Mouse (Mus musculus) CD8-positive naive resting alpha-beta T cell, adult 57 days (primary cell): ENCODE data around the gene Fbxw9. TPM values are rescaled to one million over a fixed set of nuclear protein-coding genes. Genes with fewer than 3 reads are reported as not detected.

Experiments used
- total RNA-seq: library from RNA; stranded (reverse); gene quantifications from one replicate; pipeline ENCODE4 v1.2.4, GENCODE M21; 2023

Fbxw9 gene
- total RNA-seq = 7.7 TPM

GRCm38 (mm10) chr8:85059879-85060616 lies at the start of gene Fbxw9:
Gene Fbxw9, plus strand, starts transcription at chr8:85060055.

GRCm38 (mm10) chr8:85014431-85014830 lies 45.4 kb upstream of the Fbxw9 start, which contains the start of gene Best2:
Gene Best2, minus strand, starts transcription at chr8:85014531.

GRCm38 (mm10) chr8:85025098-85025932 lies 34.5 kb upstream of the Fbxw9 start, which contains the start of gene Asna1:
Gene Asna1, minus strand, starts transcription at chr8:85025281.

GRCm38 (mm10) chr8:85026670-85027515 lies 33.0 kb upstream of the Fbxw9 start, which contains the start of gene Trir:
Gene Trir, plus strand, starts transcription at chr8:85026823.

GRCm38 (mm10) chr8:85036718-85037365 lies 23.0 kb upstream of the Fbxw9 start, which contains the start of gene Tnpo2:
Gene Tnpo2, plus strand, starts transcription at chr8:85036915.

GRCm38 (mm10) chr8:85067982-85068381 lies 8.1 kb downstream of the Fbxw9 start, which contains the start of gene Gm5741:
Gene Gm5741, minus strand, starts transcription at chr8:85067982.

GRCm38 (mm10) chr8:85071514-85072281 lies 11.8 kb downstream of the Fbxw9 start, which contains the start of gene Dhps:
Gene Dhps, plus strand, starts transcription at chr8:85071757.

GRCm38 (mm10) chr8:85080532-85081215 lies 20.8 kb downstream of the Fbxw9 start, which contains the start of gene Wdr83os:
Gene Wdr83os, plus strand, starts transcription at chr8:85080740.

GRCm38 (mm10) chr8:85081216-85081555 lies 21.3 kb downstream of the Fbxw9 start, which contains the start of gene Wdr83:
Gene Wdr83, minus strand, starts transcription at chr8:85081306.

GRCm38 (mm10) chr8:85083108-85083813 lies 23.4 kb downstream of the Fbxw9 start, which contains the start of gene Man2b1:
Gene Man2b1, plus strand, starts transcription at chr8:85083270.

Other genes starting within 250 kb of the Fbxw9 start
- gene Dand5, start 237.2 kb upstream of the Fbxw9 start, total RNA-seq = 4.1 TPM
- gene Gadd45gip1, start 228.5 kb upstream of the Fbxw9 start, total RNA-seq = 18.2 TPM
- gene Rad23a, start 219.4 kb upstream of the Fbxw9 start, total RNA-seq = 63.9 TPM
- gene Calr, start 213.1 kb upstream of the Fbxw9 start, total RNA-seq = 412 TPM
- 72.0 TPM for gene Farsa, start 203.1 kb upstream of the Fbxw9 start, total RNA-seq
- 2.4 TPM for gene Syce2, start 187.9 kb upstream of the Fbxw9 start, total RNA-seq
- 26.5 TPM for gene Gcdh, start 166.1 kb upstream of the Fbxw9 start, total RNA-seq
- gene Klf1, start 158.1 kb upstream of the Fbxw9 start, total RNA-seq = not detected
- 10.5 TPM for gene Dnase2a, start 151.5 kb upstream of the Fbxw9 start, total RNA-seq
- 0.09 TPM for gene Mast1, start 122.7 kb upstream of the Fbxw9 start, total RNA-seq
- gene Rtbdn, start 113.1 kb upstream of the Fbxw9 start, total RNA-seq = not detected
- gene Gm49661, start 90.6 kb upstream of the Fbxw9 start, total RNA-seq = not detected
- 33.6 TPM for gene Prdx2, start 90.5 kb upstream of the Fbxw9 start, total RNA-seq
- 47.9 TPM for gene Rnaseh2a, start 90.3 kb upstream of the Fbxw9 start, total RNA-seq
- gene Junb, start 81.3 kb upstream of the Fbxw9 start, total RNA-seq = 1,294 TPM
- 4.6 TPM for gene Hook2, start 69.5 kb upstream of the Fbxw9 start, total RNA-seq
- not detected for gene Best2, start 45.5 kb upstream of the Fbxw9 start, total RNA-seq
- gene Asna1, start 34.8 kb upstream of the Fbxw9 start, total RNA-seq = 64.1 TPM
- gene Trir, start 33.2 kb upstream of the Fbxw9 start, total RNA-seq = 173 TPM
- 75.7 TPM for gene Tnpo2, start 23.1 kb upstream of the Fbxw9 start, total RNA-seq
- not detected for gene Gm5741, start 7.9 kb downstream of the Fbxw9 start, total RNA-seq
- gene Dhps, start 11.7 kb downstream of the Fbxw9 start, total RNA-seq = 88.6 TPM
- gene Wdr83os, start 20.7 kb downstream of the Fbxw9 start, total RNA-seq = 52.7 TPM
- 13.4 TPM for gene Wdr83, start 21.3 kb downstream of the Fbxw9 start, total RNA-seq
- gene Man2b1, start 23.2 kb downstream of the Fbxw9 start, total RNA-seq = 94.9 TPM
- gene Zfp791, start 63.0 kb downstream of the Fbxw9 start, total RNA-seq = not detected
- not detected for gene Cks1brt, start 91.9 kb downstream of the Fbxw9 start, total RNA-seq
- not detected for gene Olfr371, start 165.9 kb downstream of the Fbxw9 start, total RNA-seq
- 39.1 TPM for gene Orc6, start 239.6 kb downstream of the Fbxw9 start, total RNA-seq
- 52.4 TPM for gene Vps35, start 239.7 kb downstream of the Fbxw9 start, total RNA-seq